Mouse (Mus musculus): ENCODE results near the gene Tcf20.

GRCm38 (mm10) chr15:82955286-82955685 is 32.4 kb downstream of the Tcf20 start:
- TF ChIP-seq ZNF384 (IDR thresholded peaks at IDR 0.05; ENCODE audit: low read depth, low read length) (no peak), CHD2 (IDR thresholded peaks at IDR 0.05; ENCODE audit: low read depth, low read length) (no peak)
